Mouse (Mus musculus) MEL (cell line): ENCODE data around the gene Epn3. TPM values are rescaled to one million over a fixed set of nuclear protein-coding genes. Genes with fewer than 3 reads are reported as not detected.

Experiments used
- DNase-seq: peaks from one replicate; pipeline ENCODE4 v3.0.0; 2011; ENCODE audit warnings: low read depth, low spot score
- H3K27ac ChIP-seq: 2 replicates; pipeline ENCODE4 v1.5.1; 2012; ENCODE audit warnings: low read depth, mild to moderate bottlenecking, control low read depth, low read length, moderate library complexity; ENCODE audit not compliant: control insufficient read depth
- H3K27me3 ChIP-seq, 2 experiments: fragments of 150-350 bp in 1 of 2; sonication (generic) in 1 of 2; 2 replicates each; pipeline ENCODE4 v1.6.1; 2012; ENCODE audit warnings: low read length in 2 of 2, mild to moderate bottlenecking in 2 of 2, improper control_type of control experiment in 1 of 2, moderate library complexity in 1 of 2; ENCODE audit not compliant: insufficient read depth in 2 of 2, control insufficient read depth in 1 of 2
- H3K36me3 ChIP-seq, 2 experiments: 2 replicates each; pipeline ENCODE4 v1.6.1; 2012 to 2014; ENCODE audit warnings: low read length in 2 of 2, improper control_type of control experiment in 1 of 2, inconsistent platforms in 1 of 2, mild to moderate bottlenecking in 1 of 2; ENCODE audit not compliant: insufficient read depth in 2 of 2, control insufficient read depth in 1 of 2
- H3K4me1 ChIP-seq, 2 experiments: fragments of 150-350 bp in 1 of 2; sonication (generic) in 1 of 2; 2 replicates each; pipeline ENCODE4 v1.6.1; 2012; ENCODE audit warnings: low read length in 2 of 2, improper control_type of control experiment in 1 of 2, mild to moderate bottlenecking in 1 of 2; ENCODE audit not compliant: insufficient read depth in 2 of 2, control insufficient read depth in 1 of 2
- H3K4me3 ChIP-seq, 2 experiments: fragments of 150-350 bp in 1 of 2; sonication (generic) in 1 of 2; 2 replicates each; pipeline ENCODE4 v1.5.1; 2012; ENCODE audit warnings: low read depth in 2 of 2, low read length in 2 of 2, mild to moderate bottlenecking in 2 of 2, moderate library complexity in 2 of 2, control low read depth in 1 of 2, improper control_type of control experiment in 1 of 2; ENCODE audit not compliant: control insufficient read depth in 1 of 2, insufficient read depth in 1 of 2
- H3K79me2 ChIP-seq: 2 replicates; pipeline ENCODE4 v1.6.1; 2012; ENCODE audit warnings: mild to moderate bottlenecking, low read length, moderate library complexity; ENCODE audit not compliant: control insufficient read depth, poor library complexity, insufficient read depth
- H3K9ac ChIP-seq: 2 replicates; pipeline ENCODE4 v1.6.1; 2012; ENCODE audit warnings: low read depth, mild to moderate bottlenecking, control low read depth, low read length, moderate library complexity; ENCODE audit not compliant: control insufficient read depth, poor library complexity, severe bottlenecking
- H3K9me3 ChIP-seq: fragments of 150-350 bp; sonication (generic); replicated peaks from 2 replicates; pipeline ENCODE4 v1.6.1; 2012; ENCODE audit warnings: mild to moderate bottlenecking, low read length, improper control_type of control experiment, moderate library complexity; ENCODE audit not compliant: insufficient read depth
- CHD2 ChIP-seq: IDR thresholded peaks from 2 replicates; pipeline ENCODE4 v1.6.1; 2011; ENCODE audit warnings: low read length, improper control_type of control experiment
- ELF1 ChIP-seq: IDR thresholded peaks from 2 replicates; pipeline ENCODE4 v1.6.1; 2014; ENCODE audit warnings: low read depth, mild to moderate bottlenecking, inconsistent platforms, low read length, improper control_type of control experiment, moderate library complexity
- EP300 ChIP-seq, 2 experiments: IDR thresholded peaks; 2 replicates each; pipeline ENCODE4 v1.6.1; 2011; ENCODE audit warnings: improper control_type of control experiment in 2 of 2, low read length in 2 of 2, low read depth in 1 of 2, mild to moderate bottlenecking in 1 of 2
- ETS1 ChIP-seq: IDR thresholded peaks from 2 replicates; pipeline ENCODE4 v1.6.1; 2012; ENCODE audit warnings: low read depth, mild to moderate bottlenecking, inconsistent platforms, low read length, improper control_type of control experiment, moderate library complexity
- GATA1 ChIP-seq: IDR thresholded peaks from 2 replicates; pipeline ENCODE4 v1.6.1; 2011; ENCODE audit warnings: low read depth, low read length, improper control_type of control experiment
- KAT2A ChIP-seq: conservative IDR thresholded peaks from 2 replicates; pipeline ENCODE4 v1.6.1; 2012; ENCODE audit warnings: low read depth, low read length, improper control_type of control experiment, inconsistent platforms
- MAFK ChIP-seq: IDR thresholded peaks from 2 replicates; pipeline ENCODE4 v1.6.1; 2011; ENCODE audit warnings: low read depth, mild to moderate bottlenecking, low read length, improper control_type of control experiment, borderline replicate concordance
- MAX ChIP-seq: IDR thresholded peaks from 2 replicates; pipeline ENCODE4 v1.6.1; 2011; ENCODE audit warnings: low read length, improper control_type of control experiment
- MYB ChIP-seq: IDR thresholded peaks from 2 replicates; pipeline ENCODE4 v1.6.1; 2011; ENCODE audit warnings: mild to moderate bottlenecking, low read depth, low read length, improper control_type of control experiment
- MYC ChIP-seq: IDR thresholded peaks from 2 replicates; pipeline ENCODE4 v1.6.1; 2011; ENCODE audit warnings: low read depth, mild to moderate bottlenecking, low read length, improper control_type of control experiment, moderate library complexity
- POLR2AphosphoS2 ChIP-seq: IDR thresholded peaks from 2 replicates; pipeline ENCODE4 v1.6.1; 2011; ENCODE audit warnings: low read length, improper control_type of control experiment
- POLR2AphosphoS5 ChIP-seq: IDR thresholded peaks from 2 replicates; pipeline ENCODE4 v1.6.1; 2012; ENCODE audit warnings: low read depth, borderline replicate concordance, mild to moderate bottlenecking, inconsistent platforms, low read length, moderate library complexity, mixed read lengths
- RCOR1 ChIP-seq: IDR thresholded peaks from 2 replicates; pipeline ENCODE4 v1.6.1; 2012; ENCODE audit warnings: low read depth, mild to moderate bottlenecking, inconsistent platforms, low read length, improper control_type of control experiment
- SIN3A ChIP-seq: IDR thresholded peaks from 2 replicates; pipeline ENCODE4 v1.6.1; 2012; ENCODE audit warnings: low read length, improper control_type of control experiment, inconsistent platforms
- SMC3 ChIP-seq: IDR thresholded peaks from 2 replicates; pipeline ENCODE4 v1.6.1; 2011; ENCODE audit warnings: low read depth, low read length, improper control_type of control experiment
- TAL1 ChIP-seq: IDR thresholded peaks from 2 replicates; pipeline ENCODE4 v1.6.1; 2012; ENCODE audit warnings: mild to moderate bottlenecking, inconsistent platforms, low read length, moderate library complexity, mixed read lengths
- TBP ChIP-seq: IDR thresholded peaks from 2 replicates; pipeline ENCODE4 v1.8.0; 2011; ENCODE audit warnings: low read depth, low read length, improper control_type of control experiment
- USF2 ChIP-seq, 2 experiments: IDR thresholded peaks; 2 replicates each; pipeline ENCODE4 v1.6.1; 2011 to 2012; ENCODE audit warnings: improper control_type of control experiment in 2 of 2, low read length in 2 of 2, borderline replicate concordance in 1 of 2, inconsistent platforms in 1 of 2, low read depth in 1 of 2, mild to moderate bottlenecking in 1 of 2; ENCODE audit not compliant: insufficient read depth in 1 of 2
- ZC3H11A ChIP-seq: IDR thresholded peaks from 2 replicates; pipeline ENCODE4 v1.6.1; 2012; ENCODE audit warnings: low read depth, mild to moderate bottlenecking, inconsistent platforms, low read length, improper control_type of control experiment
- ZKSCAN1 ChIP-seq: IDR thresholded peaks from 2 replicates; pipeline ENCODE4 v1.6.1; 2012; ENCODE audit warnings: low read depth, mild to moderate bottlenecking, inconsistent platforms, low read length, improper control_type of control experiment, moderate library complexity
- ZMIZ1 ChIP-seq: IDR thresholded peaks from 2 replicates; pipeline ENCODE4 v1.6.1; 2012; ENCODE audit warnings: low read depth, mild to moderate bottlenecking, inconsistent platforms, low read length, improper control_type of control experiment, moderate library complexity
- ZNF384 ChIP-seq: IDR thresholded peaks from 2 replicates; pipeline ENCODE4 v1.6.1; 2012; ENCODE audit warnings: low read depth, mild to moderate bottlenecking, inconsistent platforms, low read length, improper control_type of control experiment
- polyA plus RNA-seq, 2 experiments: library from polyadenylated mRNA; stranded (reverse) in 1 of 2; unstranded in 1 of 2; fragments of >175 nt in 1 of 2; fragments of >200 nt in 1 of 2; gene quantifications; 2 replicates each; pipeline versions ENCODE4 v1.2.1 to v1.2.4; 2012; ENCODE audit warnings: low replicate concordance in 2 of 2, low read depth in 1 of 2; ENCODE audit not compliant: insufficient read length in 2 of 2, insufficient read depth in 1 of 2, missing spikeins in 1 of 2
- total RNA-seq: library from RNA; depleted of rRNA; stranded (reverse); fragments of 300-350 nt; gene quantifications from 2 replicates; pipeline ENCODE4 v1.2.3, GENCODE M21; 2012

The Epn3 gene
- total and polyA plus RNA-seq, 3 experiments, result not detected

GRCm38 (mm10) chr11:94456347-94456746 lies 43.4 kb downstream of the Epn3 start:
- H3K4me3 ChIP-seq, result no peak overlapping the region

DNA sequence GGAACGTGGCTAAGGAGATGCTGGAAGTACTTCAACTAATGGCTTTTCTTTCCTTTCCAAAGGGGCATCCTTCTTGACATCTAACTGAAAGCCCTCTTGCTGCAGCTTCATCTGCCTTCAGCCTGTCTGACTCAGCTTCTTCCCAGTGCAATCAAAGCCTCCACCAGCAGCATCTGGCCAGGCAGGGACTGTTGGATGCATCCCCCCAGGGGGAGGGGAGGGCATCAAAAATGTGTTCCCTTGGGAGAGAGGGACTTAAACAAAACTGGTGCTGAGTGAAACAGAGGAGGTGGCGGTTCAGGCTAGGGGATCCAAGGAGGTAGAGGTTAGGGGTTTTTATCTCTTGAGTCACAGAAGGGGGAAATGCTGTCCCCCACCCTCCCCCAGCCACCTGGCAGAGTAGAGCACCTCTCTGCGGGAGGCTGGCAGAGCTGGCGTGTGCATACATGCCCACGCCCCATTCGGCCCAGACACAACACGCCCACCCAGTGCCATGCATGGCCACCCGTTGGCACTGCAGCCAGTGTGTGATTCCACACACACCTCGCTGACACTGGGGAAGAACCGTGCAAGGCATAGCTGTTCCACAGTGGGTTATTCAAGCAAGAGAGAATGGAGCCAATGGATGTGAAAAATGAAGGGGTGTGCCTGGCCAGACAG lies 44.5 kb downstream of the Epn3 start:
- no peak overlapping the region for H3K9ac ChIP-seq

More at GRCm38 (mm10) chr11:94456347-94456746, 43.4 kb downstream of the Epn3 start:
- H3K9me3 ChIP-seq, result no peaks in the 10 kb centered on the region
- H3K79me2 ChIP-seq, result no peaks in the 10 kb centered on the region
- no peak overlapping the region for H3K27ac ChIP-seq
- peak; percentile 30 for DNase-seq
- no peak overlapping the region for H3K9ac ChIP-seq
- no peaks in the 10 kb centered on the region for H3K36me3 ChIP-seq
- H3K4me1 ChIP-seq, result peaks cover 0 to 3% of the 10 kb centered on the region in 2 experiments; a peak in 1 of 4 replicates
- H3K27me3 ChIP-seq, result peaks cover 2 to 10% of the 10 kb centered on the region in 2 experiments
- TF ChIP-seq POLR2AphosphoS5 (no peak), EP300 (IDR thresholded peaks at IDR 0.05; ENCODE audit: low read depth in 1 of 2, low read length in 2 of 2) (0 out of 4 replicates have a peak, but pooled peaks of 1 of the 2 experiments have one; percentile 8)

DNA sequence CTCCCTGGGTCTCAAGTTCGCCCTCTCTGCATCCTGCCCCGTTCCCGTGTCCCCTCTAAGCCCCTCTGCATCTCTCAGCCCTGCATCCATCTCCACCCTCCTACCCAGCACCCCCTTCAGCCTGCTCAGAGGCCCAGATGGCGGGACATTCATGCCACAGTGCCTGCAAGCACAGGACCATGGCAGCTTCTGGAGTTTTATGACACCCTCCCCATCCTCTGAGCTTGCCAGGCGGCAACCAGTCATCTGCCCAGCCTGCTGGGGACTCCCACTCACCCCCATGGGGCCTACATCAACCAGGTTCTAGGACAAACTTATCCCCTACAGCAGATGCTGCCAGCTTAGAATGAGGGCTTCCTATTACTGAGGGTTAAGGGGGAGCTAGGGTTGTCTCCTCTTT lies 45.0 kb downstream of the Epn3 start:
- H3K4me3 ChIP-seq, result no peak overlapping the region
- DNase-seq, result no peak
- peaks cover 0 to 3% of the 10 kb centered on the region in 2 experiments; a peak in 1 of 4 replicates for H3K4me1 ChIP-seq
- no peaks in the 10 kb centered on the region for H3K36me3 ChIP-seq
- H3K9me3 ChIP-seq, result no peaks in the 10 kb centered on the region
- TF ChIP-seq POLR2AphosphoS2 (no peak), TAL1 (no peak), ZKSCAN1 (no peak), ZMIZ1 (no peak), ZNF384 (no peak), RCOR1 (no peak), CHD2 (no peak), MYB (no peak), SMC3 (no peak), KAT2A (no peak), USF2 (IDR thresholded peaks at IDR 0.05; ENCODE audit: borderline replicate concordance in 1 of 2, insufficient read depth in 1 of 2, low read depth in 1 of 2, low read length in 2 of 2) (no peak), MYC (no peak), MAX (no peak), EP300 (IDR thresholded peaks at IDR 0.05; ENCODE audit: low read depth in 1 of 2, low read length in 2 of 2) (no peak), ZC3H11A (no peak)
- no peak overlapping the region for H3K27ac ChIP-seq
- H3K79me2 ChIP-seq, result no peaks in the 10 kb centered on the region
- H3K9ac ChIP-seq, result no peak overlapping the region
- H3K27me3 ChIP-seq, result peaks cover 2 to 8% of the 10 kb centered on the region in 2 experiments

More for the DNA sequence above, 44.5 kb downstream of the Epn3 start:
- no peaks in the 10 kb centered on the region for H3K36me3 ChIP-seq
- peaks cover 2 to 8% of the 10 kb centered on the region in 2 experiments for H3K27me3 ChIP-seq
- H3K4me1 ChIP-seq, result peaks cover 0 to 3% of the 10 kb centered on the region in 2 experiments; a peak in 1 of 4 replicates
- no peak for DNase-seq
- H3K9me3 ChIP-seq, result no peaks in the 10 kb centered on the region
- no peaks in the 10 kb centered on the region for H3K79me2 ChIP-seq
- TF ChIP-seq KAT2A, result no peak
- TF ChIP-seq MAFK, result no peak
- TF ChIP-seq GATA1, result no peak
- no peak for TF ChIP-seq RCOR1
- no peak for TF ChIP-seq SIN3A
- no peak for TF ChIP-seq MAX
- no peak for TF ChIP-seq ZNF384
- TF ChIP-seq POLR2AphosphoS5, result no peak
- TF ChIP-seq TBP, result no peak
- TF ChIP-seq ETS1, result no peak
- no peak for TF ChIP-seq ELF1
- H3K4me3 ChIP-seq, result no peak overlapping the region
- H3K27ac ChIP-seq, result no peak overlapping the region
